Mouse (Mus musculus) thymus, adult 2 months (tissue): ENCODE measurements around the gene Bag1. TPM values are rescaled to one million over a fixed set of nuclear protein-coding genes. Genes with fewer than 3 reads are reported as not detected.

Experiments used
- DNase-seq: peaks from one replicate; pipeline ENCODE4 v3.0.0; 2021
- H3K27ac ChIP-seq: fragments of 200-500 bp; 2 replicates; pipeline ENCODE4 v1.5.1; 2012; ENCODE audit warnings: low read length, control low read depth; ENCODE audit not compliant: control insufficient read depth, insufficient read depth
- H3K27me3 ChIP-seq: fragments of 200-500 bp; 2 replicates; pipeline ENCODE4 v1.6.1; 2012; ENCODE audit warnings: mild to moderate bottlenecking, low read length, moderate library complexity, mixed read lengths; ENCODE audit not compliant: control insufficient read depth, insufficient read depth
- H3K36me3 ChIP-seq: fragments of 200-500 bp; 2 replicates; pipeline ENCODE4 v1.6.1; 2012; ENCODE audit warnings: mild to moderate bottlenecking, low read length, moderate library complexity; ENCODE audit not compliant: control insufficient read depth, insufficient read depth
- H3K4me1 ChIP-seq: fragments of 200-500 bp; replicated peaks from 2 replicates; pipeline ENCODE4 v1.6.1; 2012; ENCODE audit warnings: low read length; ENCODE audit not compliant: control insufficient read depth, insufficient read depth
- H3K4me3 ChIP-seq: fragments of 200-500 bp; 2 replicates; pipeline ENCODE4 v1.5.1; 2012; ENCODE audit warnings: mild to moderate bottlenecking, low read length, control low read depth, moderate library complexity; ENCODE audit not compliant: control insufficient read depth, insufficient read depth
- CTCF ChIP-seq: fragments of 200-500 bp; IDR thresholded peaks from 2 replicates; pipeline ENCODE4 v1.5.1; 2012; ENCODE audit warnings: mild to moderate bottlenecking, control low read depth, low read length, moderate library complexity, borderline replicate concordance; ENCODE audit not compliant: control insufficient read depth, poor library complexity, insufficient read depth; ENCODE audit errors: extremely low read depth
- POLR2A ChIP-seq: fragments of 200-500 bp; IDR thresholded peaks from 2 replicates; pipeline ENCODE4 v1.6.1; 2012; ENCODE audit warnings: mild to moderate bottlenecking, low read length, control low read depth, moderate library complexity; ENCODE audit not compliant: control insufficient read depth, poor library complexity, insufficient read depth; ENCODE audit errors: extremely low read depth
- WGBS: fragments of 180-500 bp; shearing (Covaris S2); methylation state at CpG from one replicate; pipeline ENCODE4 v1.1.7; 2018; 5-methylcytosine and 5-hydroxymethylcytosine counted together
- polyA plus RNA-seq: library from polyadenylated mRNA; depleted of rRNA; stranded (reverse); fragments of >200 nt; gene quantifications from 2 replicates; pipeline ENCODE4 v1.2.3, GENCODE M21; 2012; rRNA removed

Gene Bag1
- polyA plus RNA-seq, result 94.5 and 166 TPM in 2 replicates

GRCm38 (mm10) chr4:40948160-40948708 lies at the start of gene Bag1, which contains the start of gene Chmp5:
Gene Bag1, minus strand, starts transcription at chr4:40948294.
Gene Chmp5, plus strand, starts transcription at chr4:40948407.
- DNase-seq, result peak; percentile 99
- under 1% methylated on average over 50 of the region's 50 CpGs for WGBS
- TF ChIP-seq CTCF (peak; percentile 44; the same call in 1 of the 2 replicates), POLR2A (peak; percentile 90)
- peaks cover 22% of the 10 kb centered on the region for H3K36me3 ChIP-seq
- H3K27ac ChIP-seq, result peak within 1 kb of the TSS; percentile 65
- H3K4me3 ChIP-seq, result peak within 1 kb of the TSS; percentile 71
- no peaks in the 10 kb centered on the region for H3K27me3 ChIP-seq
- peaks cover 2% of the 10 kb centered on the region; the same call in 1 of the 2 replicates for H3K4me1 ChIP-seq

- Histone ChIP-seq H3K27ac (no peak overlapping the region), H3K4me3 (no peak overlapping the region), H3K27me3 (no peaks in the 10 kb centered on the region), H3K4me1 (no peaks in the 10 kb centered on the region), H3K36me3 (peaks cover 94% of the 10 kb centered on the region)
- no peak for TF ChIP-seq POLR2A
- TF ChIP-seq CTCF, result no peak
- WGBS, result 95% methylated on average over 6 of the region's 6 CpGs
- no peak for DNase-seq
Observed at GRCm38 (mm10) chr4:40996302-40996701, 48.2 kb upstream of the Bag1 start.

GRCm38 (mm10) chr4:40989633-40990032 lies 41.5 kb upstream of the Bag1 start:
- Histone ChIP-seq H3K4me3 (no peak overlapping the region), H3K27ac (no peak overlapping the region), H3K27me3 (no peaks in the 10 kb centered on the region), H3K4me1 (no peaks in the 10 kb centered on the region), H3K36me3 (peaks cover 93% of the 10 kb centered on the region)
- WGBS, result 96% methylated on average over 6 of the region's 6 CpGs
- no peak for DNase-seq
- TF ChIP-seq POLR2A (no peak), CTCF (no peak)

- WGBS, result 95% methylated on average over 1 of the region's 1 CpGs
- no peaks in the 10 kb centered on the region for H3K27me3 ChIP-seq
- no peaks in the 10 kb centered on the region for H3K4me1 ChIP-seq
- H3K27ac ChIP-seq, result no peak overlapping the region
- TF ChIP-seq POLR2A, result no peak
- no peak overlapping the region for H3K4me3 ChIP-seq
- H3K36me3 ChIP-seq, result peaks cover 62% of the 10 kb centered on the region
- no peak for DNase-seq
Observed at GRCm38 (mm10) chr4:40983686-40984085, 35.6 kb upstream of the Bag1 start.

- H3K4me1 ChIP-seq, result no peaks in the 10 kb centered on the region
- DNase-seq, result no peak
- no peak overlapping the region for H3K4me3 ChIP-seq
- H3K27ac ChIP-seq, result no peak overlapping the region
- no peaks in the 10 kb centered on the region for H3K27me3 ChIP-seq
- TF ChIP-seq POLR2A (no peak), CTCF (no peak)
- WGBS, result 87% methylated on average over 3 of the region's 3 CpGs
- peaks cover 59% of the 10 kb centered on the region for H3K36me3 ChIP-seq
Observed at GRCm38 (mm10) chr4:40982486-40982885, 34.4 kb upstream of the Bag1 start.

- no peak for DNase-seq
- Histone ChIP-seq H3K27me3 (no peaks in the 10 kb centered on the region), H3K4me3 (no peak overlapping the region), H3K4me1 (no peaks in the 10 kb centered on the region), H3K27ac (no peak overlapping the region), H3K36me3 (peaks cover 44% of the 10 kb centered on the region)
- no peak for TF ChIP-seq CTCF
- TF ChIP-seq POLR2A, result no peak
- WGBS, result 94% methylated on average over 1 of the region's 1 CpGs
Observed at GRCm38 (mm10) chr4:40979430-40979829, 31.3 kb upstream of the Bag1 start.

- Histone ChIP-seq H3K4me1 (0 out of 2 replicates have a peak, but pooled peaks cover 2% of the 10 kb centered on the region), H3K36me3 (peaks cover 42% of the 10 kb centered on the region)
Observed at GRCm38 (mm10) chr4:40976651-40977050, 28.6 kb upstream of the Bag1 start.

More at GRCm38 (mm10) chr4:40976651-40977050, 28.6 kb upstream of the Bag1 start:
- 95% methylated on average over 10 of the region's 10 CpGs for WGBS
- TF ChIP-seq CTCF, result no peak
- Histone ChIP-seq H3K27ac (no peak overlapping the region), H3K4me3 (no peak overlapping the region), H3K27me3 (no peaks in the 10 kb centered on the region)
- DNase-seq, result no peak
